Mouse (Mus musculus): ENCODE results near the gene Slc25a30.
"Not testable (repeated sequence)": the region's sequence is repeated elsewhere in the genome, so short reads cannot be mapped to it uniquely, and the experiment has no call there.

Slc25a30 gene

GRCm38 (mm10) chr14:75791372-75791771 lies 4.5 kb upstream of the Slc25a30 start:
- no peak for DNase-seq

- DNase-seq, result no peak
Measured at GRCm38 (mm10) chr14:75790411-75790996, 3.7 kb upstream of the Slc25a30 start.

GRCm38 (mm10) chr14:75789291-75789690 lies 2.5 kb upstream of the Slc25a30 start:
- no peak for DNase-seq

- no peak for DNase-seq
Measured at GRCm38 (mm10) chr14:75787794-75788175, 948 bp upstream of the Slc25a30 start.

- DNase-seq, result peak; percentile 61
Measured at GRCm38 (mm10) chr14:75786424-75786867, 391 bp downstream of the Slc25a30 start.

- DNase-seq, result no peak
Measured at GRCm38 (mm10) chr14:75779913-75780312, 6.9 kb downstream of the Slc25a30 start.

GRCm38 (mm10) chr14:75776637-75777036 lies 10.2 kb downstream of the Slc25a30 start:
- no peak for DNase-seq

- peak; percentile 81 for DNase-seq
Measured at GRCm38 (mm10) chr14:75773431-75773830, 13.4 kb downstream of the Slc25a30 start.

GRCm38 (mm10) chr14:75772407-75772806 lies 14.4 kb downstream of the Slc25a30 start:
- DNase-seq, result not testable (repeated sequence)

- DNase-seq, result peak; percentile 40
Measured at GRCm38 (mm10) chr14:75771101-75771501, 15.7 kb downstream of the Slc25a30 start.

- DNase-seq, result no peak
Measured at GRCm38 (mm10) chr14:75769334-75769733, 17.5 kb downstream of the Slc25a30 start.

GRCm38 (mm10) chr14:75768275-75768608 lies 18.6 kb downstream of the Slc25a30 start:
- DNase-seq, result no peak

GRCm38 (mm10) chr14:75767492-75768274 lies 19.2 kb downstream of the Slc25a30 start:
- peak; percentile 75 for DNase-seq

GRCm38 (mm10) chr14:75761028-75761805 lies 25.6 kb downstream of the Slc25a30 start:
- DNase-seq, result peak; percentile 44

GRCm38 (mm10) chr14:75758401-75758800 lies 28.4 kb downstream of the Slc25a30 start:
- no peak for DNase-seq

- no peak for DNase-seq
Measured at GRCm38 (mm10) chr14:75757821-75758220, 29.0 kb downstream of the Slc25a30 start.

GRCm38 (mm10) chr14:75756971-75757370 lies 29.9 kb downstream of the Slc25a30 start:
- DNase-seq, result no peak

GRCm38 (mm10) chr14:75753991-75754817 lies 32.6 kb downstream of the Slc25a30 start, which contains the start of gene Cog3:
Gene Cog3, minus strand, starts transcription at chr14:75754517.
- DNase-seq, result peak; percentile 95

- no peak for DNase-seq
Measured at GRCm38 (mm10) chr14:75753206-75753605, 33.6 kb downstream of the Slc25a30 start.

- peak; percentile 68 for DNase-seq
Measured at GRCm38 (mm10) chr14:75751040-75751439, 35.8 kb downstream of the Slc25a30 start.

GRCm38 (mm10) chr14:75749123-75749522 lies 37.7 kb downstream of the Slc25a30 start:
- no peak for DNase-seq

GRCm38 (mm10) chr14:75747960-75748359 lies 38.9 kb downstream of the Slc25a30 start:
- no peak for DNase-seq

- no peak for DNase-seq
Measured at GRCm38 (mm10) chr14:75741904-75742303, 44.9 kb downstream of the Slc25a30 start.
